Mouse (Mus musculus): ENCODE results near the gene Larp4. TPM values are rescaled to one million over a fixed set of nuclear protein-coding genes. Genes with fewer than 3 reads are reported as not detected.

Larp4 gene
- polyA plus RNA-seq, 1 experiment from 2014 or later, result 32.5 TPM

DNA sequence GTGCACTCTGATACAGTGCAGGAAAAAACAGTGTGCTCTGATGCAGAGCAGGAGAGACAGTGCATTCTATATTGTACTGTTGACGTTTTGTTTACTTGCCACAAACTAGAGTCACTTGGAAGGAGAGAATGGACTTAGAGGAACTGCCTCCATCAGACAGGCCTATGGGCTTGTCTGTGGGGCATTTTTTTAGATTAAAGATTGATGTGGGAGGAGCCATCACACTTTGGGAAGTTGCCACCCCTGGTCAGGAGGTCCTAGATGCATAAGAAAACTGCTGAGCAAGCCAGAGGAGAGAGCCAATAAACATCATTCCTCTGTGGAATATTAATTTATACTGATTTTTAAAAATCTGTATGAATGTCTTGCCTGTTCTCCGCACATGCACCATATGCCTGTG lies 58.3 kb downstream of the Larp4 start:
- Histone ChIP-seq H3K27me3 (ENCODE audit: control insufficient read depth, insufficient read depth, low read length) (no peaks in the 10 kb centered on the region), H3K4me3 (ENCODE audit: low read depth, low read length) (no peak overlapping the region), H3K9ac (replicated peaks; ENCODE audit: low read depth, low read length) (no peak overlapping the region), H3K4me2 (ENCODE audit: low read depth, low read length) (no peak overlapping the region), H3K9me3 (ENCODE audit: control insufficient read depth, low read length) (no peaks in the 10 kb centered on the region), H3K4me1 (ENCODE audit: control insufficient read depth, insufficient read depth, low read length) (no peaks in the 10 kb centered on the region), H3K27ac (ENCODE audit: low read depth, low read length) (no peak overlapping the region), H3K36me3 (ENCODE audit: control insufficient read depth, insufficient read depth, low read length) (no peaks in the 10 kb centered on the region)
- ATAC-seq (ENCODE audit: low read depth), result no peak
- 81% methylated on average over 2 of the region's 2 CpGs for WGBS

DNA sequence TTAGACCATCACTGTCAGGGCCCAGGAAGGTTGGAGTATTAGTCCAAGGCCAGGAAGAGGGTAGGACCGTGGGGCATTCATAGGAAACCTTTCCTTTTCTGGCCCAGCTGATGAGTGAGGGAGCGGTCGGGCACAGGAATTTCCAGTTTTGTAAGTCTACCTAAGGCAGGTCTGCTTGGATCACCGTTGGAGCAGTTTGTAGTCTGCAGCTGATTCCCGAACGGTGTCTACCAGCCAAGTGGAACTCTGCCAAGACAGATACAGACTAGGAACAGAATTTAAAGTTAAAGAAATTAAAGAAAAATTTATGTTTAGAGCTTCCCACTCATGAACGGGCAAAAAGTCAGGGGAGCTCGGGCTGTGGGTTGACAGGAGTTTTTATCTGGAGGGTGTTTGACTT lies 59.6 kb downstream of the Larp4 start:
- 83% methylated on average over 8 of the region's 8 CpGs for WGBS
- no peaks in the 10 kb centered on the region for H3K4me1 ChIP-seq (ENCODE audit: control insufficient read depth, insufficient read depth, low read length)
- ATAC-seq (ENCODE audit: low read depth), result no peak
- H3K4me2 ChIP-seq (ENCODE audit: low read depth, low read length), result no peak overlapping the region
- no peak overlapping the region for H3K4me3 ChIP-seq (ENCODE audit: low read depth, low read length)
- H3K9me3 ChIP-seq (ENCODE audit: control insufficient read depth, low read length), result no peaks in the 10 kb centered on the region
- no peak overlapping the region for H3K27ac ChIP-seq (ENCODE audit: low read depth, low read length)
- H3K36me3 ChIP-seq (ENCODE audit: control insufficient read depth, insufficient read depth, low read length), result no peaks in the 10 kb centered on the region
- H3K9ac ChIP-seq (replicated peaks; ENCODE audit: low read depth, low read length), result no peak overlapping the region
- no peaks in the 10 kb centered on the region for H3K27me3 ChIP-seq (ENCODE audit: control insufficient read depth, insufficient read depth, low read length)

DNA sequence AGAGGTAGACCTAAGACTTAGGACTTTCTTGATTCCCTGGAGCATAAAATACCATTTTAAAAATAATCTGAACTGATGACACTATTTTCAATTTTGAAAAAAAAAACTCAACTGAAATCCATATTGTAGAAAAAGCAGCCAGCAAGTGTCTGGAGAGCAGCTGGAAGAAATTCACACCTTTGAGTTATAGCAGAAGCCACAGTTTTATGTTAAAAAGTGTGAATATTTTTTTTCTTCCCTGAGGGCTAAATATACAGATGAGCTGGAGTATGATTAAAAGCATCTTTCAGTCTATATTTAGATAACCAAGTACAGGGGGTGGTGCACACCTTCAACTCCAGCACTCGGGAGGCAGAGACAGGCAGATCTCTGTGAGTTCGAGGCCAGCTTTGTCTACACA lies 60.0 kb downstream of the Larp4 start:
- H3K27ac ChIP-seq (ENCODE audit: low read depth, low read length), result no peak overlapping the region

DNA sequence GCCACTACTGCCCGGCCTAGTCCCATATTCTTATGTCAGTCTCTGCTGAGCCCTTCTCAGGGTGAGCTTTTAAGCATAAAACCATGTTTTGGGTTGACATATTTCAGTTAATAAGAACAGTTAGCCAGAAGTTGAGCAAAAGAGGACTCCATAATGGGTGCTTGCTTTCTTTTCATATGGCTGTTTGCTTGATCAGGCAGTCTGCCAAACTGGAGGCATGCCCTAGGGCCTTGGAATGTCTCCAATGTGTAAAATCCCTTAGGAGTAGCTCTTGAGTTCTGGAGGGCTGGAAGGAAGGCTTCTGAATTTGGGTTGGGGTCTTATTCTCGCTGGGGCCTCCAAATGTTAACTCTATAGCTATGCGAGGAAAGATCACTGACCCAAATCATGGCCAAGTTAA lies 62.7 kb downstream of the Larp4 start:
- H3K36me3 ChIP-seq (ENCODE audit: control insufficient read depth, insufficient read depth, low read length), result no peaks in the 10 kb centered on the region
- no peak overlapping the region for H3K4me2 ChIP-seq (ENCODE audit: low read depth, low read length)
- no peak overlapping the region for H3K9ac ChIP-seq (replicated peaks; ENCODE audit: low read depth, low read length)
- no peak overlapping the region for H3K4me3 ChIP-seq (ENCODE audit: low read depth, low read length)
- ATAC-seq (ENCODE audit: low read depth), result no peak
- WGBS, result 92% methylated on average over 3 of the region's 3 CpGs
- H3K27ac ChIP-seq (ENCODE audit: low read depth, low read length), result no peak overlapping the region
- no peaks in the 10 kb centered on the region for H3K4me1 ChIP-seq (ENCODE audit: control insufficient read depth, insufficient read depth, low read length)
- H3K9me3 ChIP-seq (ENCODE audit: control insufficient read depth, low read length), result no peaks in the 10 kb centered on the region
- no peaks in the 10 kb centered on the region for H3K27me3 ChIP-seq (ENCODE audit: control insufficient read depth, insufficient read depth, low read length)

More for the DNA sequence above, 60.0 kb downstream of the Larp4 start:
- WGBS, result 95% methylated on average over 2 of the region's 2 CpGs
- H3K36me3 ChIP-seq (ENCODE audit: control insufficient read depth, insufficient read depth, low read length), result no peaks in the 10 kb centered on the region
- no peak for ATAC-seq (ENCODE audit: low read depth)
- H3K9me3 ChIP-seq (ENCODE audit: control insufficient read depth, low read length), result no peaks in the 10 kb centered on the region
- no peak overlapping the region for H3K4me3 ChIP-seq (ENCODE audit: low read depth, low read length)
- no peaks in the 10 kb centered on the region for H3K27me3 ChIP-seq (ENCODE audit: control insufficient read depth, insufficient read depth, low read length)
- H3K4me2 ChIP-seq (ENCODE audit: low read depth, low read length), result no peak overlapping the region
- H3K9ac ChIP-seq (replicated peaks; ENCODE audit: low read depth, low read length), result no peak overlapping the region
- H3K4me1 ChIP-seq (ENCODE audit: control insufficient read depth, insufficient read depth, low read length), result no peaks in the 10 kb centered on the region

GRCm38 (mm10) chr15:100038470-100038971 lies 68.7 kb downstream of the Larp4 start, which contains the start of gene Dip2b:
Gene Dip2b (plus strand): TSS chr15:100038664.
- peak within 1 kb of the TSS; percentile 88 for H3K9ac ChIP-seq (replicated peaks; ENCODE audit: low read depth, low read length)
- H3K36me3 ChIP-seq (ENCODE audit: control insufficient read depth, insufficient read depth, low read length), result no peaks in the 10 kb centered on the region
- H3K27ac ChIP-seq (ENCODE audit: low read depth, low read length), result peak within 1 kb of the TSS; percentile 99
- no peaks in the 10 kb centered on the region for H3K9me3 ChIP-seq (ENCODE audit: control insufficient read depth, low read length)
- H3K4me3 ChIP-seq (ENCODE audit: low read depth, low read length), result peak within 1 kb of the TSS; percentile 68
- H3K4me2 ChIP-seq (ENCODE audit: low read depth, low read length), result peak within 1 kb of the TSS; percentile 51
- under 1% methylated on average over 58 of the region's 68 CpGs for WGBS
- H3K4me1 ChIP-seq (ENCODE audit: control insufficient read depth, insufficient read depth, low read length), result peaks cover 24% of the 10 kb centered on the region
- ATAC-seq (ENCODE audit: low read depth), result peak; percentile 91
- no peaks in the 10 kb centered on the region for H3K27me3 ChIP-seq (ENCODE audit: control insufficient read depth, insufficient read depth, low read length)

DNA sequence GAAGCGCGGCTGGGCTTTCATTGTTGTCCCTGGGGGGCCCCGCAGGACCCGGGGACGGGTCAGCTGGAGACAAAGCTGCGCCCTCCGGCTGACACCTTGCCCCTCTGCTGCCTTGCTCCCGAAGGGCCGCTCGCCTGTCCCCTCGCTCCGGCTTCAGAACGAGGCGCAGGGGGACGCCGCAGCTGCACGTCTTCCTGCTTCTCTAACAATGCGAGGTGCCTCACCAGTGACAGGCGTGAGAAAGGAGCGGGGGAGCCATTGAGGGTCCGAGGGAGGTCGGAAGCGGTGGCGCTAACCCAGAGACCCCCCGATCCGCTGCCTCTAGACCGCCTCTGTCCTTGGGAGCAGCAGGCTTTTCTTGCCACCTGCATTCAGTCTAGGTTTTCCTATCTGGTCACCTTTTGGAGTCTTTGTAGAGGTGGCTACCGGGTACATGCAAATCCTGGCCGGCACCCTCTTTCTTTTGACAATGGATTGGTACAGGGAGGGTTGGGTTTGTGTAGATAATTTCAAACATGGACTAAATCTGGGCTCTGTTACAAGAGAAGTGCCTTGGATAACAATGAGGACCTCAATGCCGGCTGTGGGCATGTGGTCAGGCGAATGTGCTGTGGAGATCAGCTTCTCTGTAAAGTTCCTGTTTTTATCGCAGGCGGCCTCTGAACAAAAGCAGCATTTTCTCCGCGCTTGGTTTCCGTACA lies 69.3 kb downstream of the Larp4 start:
- ATAC-seq (ENCODE audit: low read depth), result peak; percentile 76
- no peaks in the 10 kb centered on the region for H3K36me3 ChIP-seq (ENCODE audit: control insufficient read depth, insufficient read depth, low read length)
- H3K27ac ChIP-seq (ENCODE audit: low read depth, low read length), result peak overlapping the region; percentile 99
- peaks cover 24% of the 10 kb centered on the region for H3K4me1 ChIP-seq (ENCODE audit: control insufficient read depth, insufficient read depth, low read length)
- peak overlapping the region; percentile 88 for H3K9ac ChIP-seq (replicated peaks; ENCODE audit: low read depth, low read length)
- H3K4me2 ChIP-seq (ENCODE audit: low read depth, low read length), result peak overlapping the region; percentile 51
- peak overlapping the region; percentile 68 for H3K4me3 ChIP-seq (ENCODE audit: low read depth, low read length)
- no peaks in the 10 kb centered on the region for H3K27me3 ChIP-seq (ENCODE audit: control insufficient read depth, insufficient read depth, low read length)
- H3K9me3 ChIP-seq (ENCODE audit: control insufficient read depth, low read length), result no peaks in the 10 kb centered on the region
- under 1% methylated on average over 36 of the region's 36 CpGs for WGBS

DNA sequence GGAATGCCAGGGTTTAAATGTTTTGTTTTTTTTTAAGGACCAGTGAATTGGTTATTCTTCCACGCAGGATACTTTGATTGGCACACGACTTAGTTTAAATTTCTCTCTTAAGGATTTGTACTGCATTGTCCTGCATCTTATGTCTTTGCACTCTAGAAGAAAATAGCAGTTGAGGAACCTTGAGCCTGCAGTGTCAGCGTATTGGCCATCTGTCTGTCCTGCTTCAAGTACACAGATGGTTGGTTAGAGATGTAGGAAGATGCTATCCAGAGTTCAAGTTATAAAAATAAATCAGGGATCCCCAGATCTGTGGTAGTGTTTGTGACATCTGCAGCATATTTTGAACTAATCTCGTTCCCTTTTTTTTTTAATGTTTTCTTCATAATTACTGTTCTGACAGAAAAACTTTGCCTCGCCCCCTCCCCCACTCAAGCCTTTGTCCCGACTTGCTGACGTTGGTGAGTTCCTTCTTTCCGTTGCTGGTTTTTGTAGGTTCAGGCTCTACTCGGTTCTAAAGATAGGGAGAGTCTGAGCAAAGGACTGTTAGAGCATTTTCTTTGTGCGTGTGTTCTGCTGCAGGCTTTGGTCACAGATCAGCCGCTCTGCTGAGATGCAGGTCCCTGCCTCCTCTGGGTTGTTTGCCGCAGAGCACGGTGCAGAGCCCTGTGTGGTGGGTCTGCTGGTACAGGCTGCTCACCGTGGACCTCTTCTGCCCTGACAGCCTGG lies 70.8 kb downstream of the Larp4 start:
- H3K9me3 ChIP-seq (ENCODE audit: control insufficient read depth, low read length), result no peaks in the 10 kb centered on the region
- no peaks in the 10 kb centered on the region for H3K27me3 ChIP-seq (ENCODE audit: control insufficient read depth, insufficient read depth, low read length)
- peak overlapping the region; percentile 88 for H3K9ac ChIP-seq (replicated peaks; ENCODE audit: low read depth, low read length)
- H3K4me3 ChIP-seq (ENCODE audit: low read depth, low read length), result peak overlapping the region; percentile 68
- ATAC-seq (ENCODE audit: low read depth), result no peak
- 24% methylated on average over 14 of the region's 14 CpGs for WGBS
- no peaks in the 10 kb centered on the region for H3K36me3 ChIP-seq (ENCODE audit: control insufficient read depth, insufficient read depth, low read length)
- peaks cover 24% of the 10 kb centered on the region for H3K4me1 ChIP-seq (ENCODE audit: control insufficient read depth, insufficient read depth, low read length)
- H3K27ac ChIP-seq (ENCODE audit: low read depth, low read length), result peak overlapping the region; percentile 62
- peak overlapping the region; percentile 51 for H3K4me2 ChIP-seq (ENCODE audit: low read depth, low read length)

GRCm38 (mm10) chr15:100041267-100042047 lies 71.6 kb downstream of the Larp4 start:
- no peaks in the 10 kb centered on the region for H3K36me3 ChIP-seq (ENCODE audit: control insufficient read depth, insufficient read depth, low read length)
- H3K27ac ChIP-seq (ENCODE audit: low read depth, low read length), result peak overlapping the region; percentile 62
- WGBS, result 23% methylated on average over 10 of the region's 10 CpGs
- H3K4me1 ChIP-seq (ENCODE audit: control insufficient read depth, insufficient read depth, low read length), result peaks cover 28% of the 10 kb centered on the region
- no peak for ATAC-seq (ENCODE audit: low read depth)
- H3K4me3 ChIP-seq (ENCODE audit: low read depth, low read length), result peak overlapping the region; percentile 68
- peak overlapping the region; percentile 51 for H3K9ac ChIP-seq (replicated peaks; ENCODE audit: low read depth, low read length)
- no peaks in the 10 kb centered on the region for H3K27me3 ChIP-seq (ENCODE audit: control insufficient read depth, insufficient read depth, low read length)
- H3K9me3 ChIP-seq (ENCODE audit: control insufficient read depth, low read length), result no peaks in the 10 kb centered on the region
- peak overlapping the region; percentile 51 for H3K4me2 ChIP-seq (ENCODE audit: low read depth, low read length)

All from neural tube, embryonic 14.5 days (tissue).